Mouse (Mus musculus): ENCODE results near the gene Mboat7.

- TF ChIP-seq ZNF384 (IDR thresholded peaks at IDR 0.05; ENCODE audit: low read depth, low read length) (no peak), ZC3H11A (IDR thresholded peaks at IDR 0.05; ENCODE audit: borderline replicate concordance, low read depth, low read length) (no peak), MAFK (IDR thresholded peaks at IDR 0.05; ENCODE audit: insufficient read depth, low read depth, low read length) (no peak)
These were observed 10.6 kb upstream of the Mboat7 start, which contains the start of gene Rps9 for GRCm38 (mm10) chr7:3703879-3704441.
